Mouse (Mus musculus): Measurements from ENCODE around the gene Scarb1.
A peak's percentile ranks its signal among the peaks of the same experiment; 100 is the strongest.

Gene Scarb1

GRCm38 (mm10) chr5:125330656-125331055 lies 10.2 kb downstream of the Scarb1 start:
- no peak for DNase-seq

DNA sequence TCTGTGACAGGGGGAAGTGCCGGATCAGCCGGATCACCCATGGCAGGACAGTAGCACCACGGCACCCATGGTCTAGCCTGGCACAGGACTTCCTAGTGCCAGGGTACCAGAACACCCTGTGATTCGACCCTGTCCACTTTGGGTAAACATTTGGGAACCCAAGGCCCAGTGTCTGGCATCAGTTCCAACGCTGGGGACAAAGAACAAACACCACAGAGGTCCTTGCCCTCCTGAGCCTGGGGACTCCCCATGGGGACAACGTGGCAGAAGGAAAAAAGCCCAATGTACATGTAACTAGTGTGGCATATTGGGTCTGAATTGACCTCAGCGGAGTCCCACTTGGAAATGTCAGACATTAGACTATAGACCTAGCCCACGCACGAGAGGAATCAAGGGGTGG lies 10.7 kb downstream of the Scarb1 start:
- no peak for DNase-seq

DNA sequence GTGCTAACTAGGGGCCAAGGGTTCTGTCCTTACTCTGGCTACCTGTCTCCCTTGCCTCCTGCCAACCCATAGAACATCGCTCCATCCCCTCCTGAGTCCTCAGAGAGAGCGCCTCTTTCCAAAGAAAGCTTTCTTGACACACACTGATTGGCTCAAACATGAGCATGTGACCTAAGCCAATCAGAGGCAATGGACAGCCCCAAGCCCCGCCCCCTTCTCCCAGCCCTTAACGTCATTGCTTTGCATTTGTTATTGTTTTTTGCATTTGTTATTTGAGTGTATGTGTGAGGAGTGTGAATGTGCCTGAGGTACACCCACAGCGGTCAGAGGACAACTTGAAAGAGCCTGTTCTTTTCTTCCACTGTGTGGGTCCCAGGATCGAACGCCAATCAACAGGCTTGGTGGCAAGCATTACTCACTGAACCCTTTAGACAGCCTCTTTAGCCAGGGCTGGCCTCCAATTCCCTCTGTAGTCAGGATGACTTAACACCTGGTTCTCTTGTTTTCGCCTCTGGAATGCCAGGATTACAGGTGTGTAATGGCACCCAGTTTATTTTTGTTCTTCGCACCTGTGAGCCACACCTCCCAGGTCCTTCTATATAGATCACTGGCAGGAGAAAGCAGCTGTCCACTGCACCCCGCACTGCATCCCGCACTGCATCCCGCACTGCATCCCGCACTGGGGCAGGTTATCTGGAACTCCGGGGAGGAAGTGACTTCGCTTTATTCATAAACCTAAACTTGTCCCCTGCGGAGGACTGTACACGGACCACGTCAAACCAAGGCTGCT lies 13.1 kb downstream of the Scarb1 start:
- DNase-seq = peak; percentile 72

DNA sequence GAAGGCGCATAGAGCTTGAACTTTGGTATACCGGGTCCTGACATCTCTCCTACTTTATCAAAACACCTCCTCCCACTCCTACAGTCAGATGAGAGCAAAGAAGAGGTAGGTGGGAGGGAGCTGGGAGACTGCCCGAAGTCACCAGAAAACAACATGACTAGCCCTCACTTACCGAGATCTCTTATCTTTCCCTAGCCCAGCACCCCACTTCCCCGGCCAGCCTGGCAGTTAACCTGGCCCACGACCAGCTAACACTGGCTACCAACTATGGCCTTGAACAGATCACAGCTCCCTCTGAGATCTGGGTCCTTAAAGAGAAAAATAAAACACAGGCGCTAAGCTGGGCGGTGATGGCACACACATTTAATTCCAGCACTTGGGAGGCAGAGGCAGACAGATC lies 14.5 kb downstream of the Scarb1 start:
- DNase-seq = no peak

- no peak for DNase-seq
Measured at GRCm38 (mm10) chr5:125325931-125326330, 15.0 kb downstream of the Scarb1 start.

DNA sequence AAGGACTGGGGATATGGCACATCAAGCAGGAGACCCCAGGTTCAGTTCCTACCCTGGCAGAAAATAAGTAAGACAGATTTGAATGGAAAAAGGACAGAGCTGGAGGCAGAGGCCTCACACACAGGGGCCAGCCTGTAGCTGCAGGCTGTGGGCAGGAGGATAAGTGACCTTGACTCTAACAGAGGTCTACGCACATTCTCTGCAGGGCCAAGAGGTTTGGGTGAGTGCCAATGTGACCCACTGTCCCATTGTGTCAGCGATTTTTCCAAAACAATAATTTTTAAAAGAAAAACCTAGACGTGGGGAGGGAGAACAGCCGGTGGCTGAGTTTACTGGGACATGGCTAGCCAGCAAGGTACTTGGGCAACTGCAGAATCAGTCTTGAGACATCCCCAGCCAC lies 15.6 kb downstream of the Scarb1 start:
- DNase-seq = no peak

GRCm38 (mm10) chr5:125323939-125324480 lies 16.9 kb downstream of the Scarb1 start:
- no peak for DNase-seq

DNA sequence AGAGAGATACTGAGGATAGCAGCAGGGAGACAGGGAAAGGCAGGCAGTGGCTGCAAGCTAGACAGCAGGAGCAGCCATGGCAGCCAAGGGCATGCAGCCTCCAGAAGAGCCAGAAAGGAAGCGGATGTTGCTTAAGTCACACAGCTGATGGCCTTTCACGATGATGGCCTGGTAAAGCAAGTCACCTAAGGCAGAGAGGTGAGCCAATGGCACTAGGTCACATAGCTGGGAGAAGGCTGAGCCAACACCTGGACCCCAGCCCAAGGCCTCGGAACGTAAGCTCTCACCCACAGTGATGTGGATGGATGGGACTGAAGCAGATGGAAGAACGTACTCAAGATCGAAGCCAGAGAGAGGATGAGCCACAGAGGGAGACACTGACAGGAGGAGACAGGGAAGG lies 17.8 kb downstream of the Scarb1 start:
- no peak for DNase-seq

DNA sequence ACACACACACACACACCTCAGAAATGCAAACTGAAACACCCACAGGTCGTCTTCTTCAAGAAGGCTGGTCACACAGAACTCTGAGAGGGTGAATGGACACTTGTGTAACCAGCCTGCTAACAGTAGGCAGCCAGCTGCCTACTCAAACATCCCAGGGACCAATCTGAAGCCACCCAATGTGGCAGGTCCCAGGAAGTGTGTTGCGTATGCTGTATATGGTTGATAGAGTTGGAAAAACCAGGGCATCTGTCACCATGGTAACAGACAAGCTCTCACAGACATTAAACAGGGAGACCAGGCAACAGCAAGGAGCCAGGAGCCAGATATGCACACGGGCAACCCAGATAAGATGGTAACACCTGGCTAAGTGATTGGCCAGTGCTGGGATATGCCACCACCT lies 19.1 kb downstream of the Scarb1 start:
- peak; percentile 63 for DNase-seq

- no peak for DNase-seq
Measured at GRCm38 (mm10) chr5:125319057-125319800, 21.7 kb downstream of the Scarb1 start.

DNA sequence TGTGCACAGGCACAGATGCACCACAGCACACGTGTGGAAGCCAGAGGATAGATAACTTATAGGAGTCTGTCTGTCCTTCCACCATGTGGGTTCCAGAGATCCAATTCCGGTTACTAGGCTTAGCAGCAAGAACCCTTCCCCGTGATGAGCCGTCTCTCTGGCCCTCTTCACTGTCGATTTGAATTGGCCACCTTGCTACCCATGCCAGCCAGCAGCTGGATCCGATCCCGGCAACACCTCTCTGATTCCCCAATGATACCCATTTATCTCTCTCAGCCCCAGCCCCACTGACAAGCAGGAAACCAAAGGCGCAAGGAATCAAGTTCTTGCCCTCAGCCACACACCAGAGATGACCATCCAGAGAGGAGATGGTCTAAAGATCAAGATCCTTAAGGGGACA lies 22.9 kb downstream of the Scarb1 start:
- no peak for DNase-seq

- DNase-seq = no peak
Measured at GRCm38 (mm10) chr5:125317296-125317695, 23.6 kb downstream of the Scarb1 start.

- no peak for DNase-seq
Measured at GRCm38 (mm10) chr5:125316771-125317170, 24.1 kb downstream of the Scarb1 start.

DNA sequence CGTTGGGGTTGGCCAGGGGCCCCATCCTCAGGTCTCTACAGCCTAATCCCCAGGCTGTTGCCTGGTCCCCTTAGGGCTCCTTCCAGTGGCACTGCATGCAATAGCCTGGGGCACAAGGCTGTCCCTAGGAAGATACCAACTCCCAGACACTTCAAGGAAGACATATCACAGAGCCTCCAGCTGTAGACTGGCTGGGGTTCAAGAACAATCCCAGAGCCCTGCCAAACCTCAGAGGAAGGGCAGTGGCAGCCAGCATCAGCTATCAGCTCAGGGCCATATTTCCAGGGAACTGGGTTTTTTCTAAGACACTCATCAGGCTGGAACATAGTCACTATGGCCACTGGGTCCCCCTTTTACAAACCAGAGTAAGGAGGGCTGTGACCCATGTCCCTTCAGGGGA lies 25.8 kb downstream of the Scarb1 start:
- DNase-seq = no peak

DNA sequence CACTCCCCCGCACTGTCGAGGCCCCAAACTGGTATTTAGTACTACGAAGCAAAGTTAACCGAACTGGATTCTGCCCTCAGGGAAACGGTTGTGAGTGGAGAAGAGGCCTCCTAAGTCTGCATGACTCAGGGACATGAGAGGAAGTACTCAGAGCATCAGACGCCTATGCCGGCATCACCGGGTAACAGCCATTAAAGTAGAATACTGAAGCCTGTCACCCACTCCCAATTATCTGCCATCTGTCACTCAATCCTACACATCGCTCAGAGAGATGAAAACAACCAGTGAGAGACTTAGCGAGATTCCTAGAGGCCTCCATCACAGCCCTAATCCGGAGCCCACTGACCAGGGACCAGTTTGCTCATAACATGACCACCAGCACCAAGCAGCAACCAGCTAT lies 26.9 kb downstream of the Scarb1 start:
- DNase-seq = no peak

GRCm38 (mm10) chr5:125312970-125313597 lies 27.8 kb downstream of the Scarb1 start:
- DNase-seq = peak; percentile 37

GRCm38 (mm10) chr5:125310986-125311385 lies 29.9 kb downstream of the Scarb1 start:
- no peak for DNase-seq

- DNase-seq = no peak
Measured at GRCm38 (mm10) chr5:125309193-125309592, 31.7 kb downstream of the Scarb1 start.

- DNase-seq = no peak
Measured at GRCm38 (mm10) chr5:125306824-125307223, 34.1 kb downstream of the Scarb1 start.

DNA sequence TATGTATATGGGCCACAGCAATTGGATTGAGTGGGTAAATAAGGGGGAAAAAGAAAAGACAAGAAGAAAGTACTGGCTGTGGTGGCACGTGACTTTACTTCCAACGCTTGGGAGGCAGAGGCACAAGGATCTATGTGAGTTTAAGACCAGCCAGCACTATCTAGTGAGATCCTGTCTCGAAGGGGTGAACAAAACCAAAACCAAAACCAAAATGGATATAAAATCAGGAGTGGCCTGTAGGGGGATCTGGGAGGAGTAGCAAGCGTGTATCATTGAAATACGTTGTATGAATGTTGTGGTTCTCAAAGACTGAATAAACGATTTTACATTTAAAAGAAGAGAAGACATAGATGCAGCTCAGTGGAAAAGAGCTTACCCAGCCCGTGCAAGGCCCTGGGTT lies 34.5 kb downstream of the Scarb1 start:
- no peak for DNase-seq

DNA sequence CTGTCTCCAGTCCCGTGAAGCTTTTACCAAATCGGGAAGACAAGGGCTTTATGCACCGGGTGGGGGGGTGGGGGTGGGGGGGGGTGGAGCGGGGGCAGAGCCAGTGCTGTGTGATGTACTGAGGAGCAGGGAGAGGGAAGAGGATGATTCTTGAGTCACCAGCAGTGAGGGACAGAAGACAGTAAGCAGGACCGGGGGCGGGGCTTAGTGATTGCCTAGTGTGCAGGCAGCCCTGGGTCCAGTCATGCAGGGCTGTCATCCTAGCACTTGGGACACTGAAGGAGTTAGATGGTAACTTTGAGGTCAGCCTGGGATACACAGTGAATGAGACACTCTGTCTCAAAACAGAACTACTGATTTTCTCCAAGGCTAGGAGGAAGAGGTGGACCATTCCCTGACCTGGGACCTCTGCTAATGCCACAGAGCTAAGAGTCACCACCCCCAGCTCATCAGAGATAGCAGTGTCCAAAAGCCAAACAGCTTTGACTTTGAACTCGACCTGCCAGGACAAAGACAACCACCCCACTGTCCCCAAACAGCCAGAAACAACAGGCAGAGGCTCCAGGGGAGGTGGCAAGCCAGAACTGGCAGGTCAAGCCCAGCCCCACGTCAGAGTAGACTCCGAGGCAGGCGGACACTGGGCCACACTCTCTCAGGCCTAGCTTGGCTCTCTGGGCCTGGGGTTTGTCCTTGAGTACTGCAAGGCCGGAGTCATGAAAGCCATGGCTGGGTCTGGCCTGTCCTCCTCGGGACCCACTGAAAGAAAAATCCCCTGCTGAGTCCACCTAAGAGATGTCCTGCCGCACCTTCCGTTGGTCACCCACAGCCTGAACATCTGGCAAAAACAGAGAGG lies 35.4 kb downstream of the Scarb1 start:
- no peak for DNase-seq

- peak; percentile 86 for DNase-seq
Measured at GRCm38 (mm10) chr5:125304245-125304856, 36.5 kb downstream of the Scarb1 start.

All from retina, postnatal 1 day (tissue).